Mouse (Mus musculus) liver, embryonic 14.5 days (tissue): ENCODE data around the gene Sgk2.

Experiments used
- CTCF ChIP-seq: IDR thresholded peaks from 2 replicates; pipeline ENCODE4 v1.5.1; 2016; ENCODE audit warnings: antibody characterized with exemption, low read depth, control low read depth
- EP300 ChIP-seq: IDR thresholded peaks from 2 replicates; pipeline ENCODE4 v1.6.1; 2016; ENCODE audit warnings: antibody characterized with exemption, low read depth

DNA sequence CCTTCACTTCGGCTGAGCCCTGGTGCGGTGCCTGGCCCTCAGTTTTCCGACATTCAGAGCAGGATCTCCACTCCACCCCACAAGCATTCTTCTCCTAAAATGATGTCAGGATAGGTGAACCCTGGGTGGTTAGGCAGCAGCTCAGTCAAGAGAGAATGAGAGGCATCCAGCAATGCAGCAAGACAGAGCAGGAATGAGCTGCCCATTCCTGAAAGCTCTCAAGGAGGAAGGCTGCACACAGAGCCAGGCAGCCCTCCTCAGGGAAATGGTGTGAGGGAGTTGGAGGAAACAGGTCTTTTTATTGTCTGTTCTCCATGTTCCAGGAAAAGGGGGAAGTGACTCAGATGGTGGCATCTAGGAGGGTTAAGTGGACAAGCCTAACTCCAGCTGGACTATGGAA is 366 bp upstream of the Sgk2 start:
- TF ChIP-seq CTCF (no peak), EP300 (no peak)
